Mouse (Mus musculus) urinary bladder, postnatal 25 days (tissue): ENCODE measurements at regions not wholly inside any gene's neighbourhood (a gene's known extent, or its start where the extent isn't known, plus 50 kb on each side); places are given as distances from the start of the nearest gene placed in this dataset.
"Not testable (repeated sequence)": the region's sequence is repeated elsewhere in the genome, so short reads cannot be mapped to it uniquely, and the experiment has no call there.

Experiments used
- DNase-seq: peaks from one replicate; pipeline ENCODE4 v3.0.0; 2022; ENCODE audit warnings: low spot score

GRCm38 (mm10) chr12:3188734-3189275, 121.0 kb downstream of the Rab10 start:
- DNase-seq, result not testable (repeated sequence)

GRCm38 (mm10) chr12:3188137-3188536, 121.6 kb downstream of the Rab10 start:
- no peak for DNase-seq

DNA sequence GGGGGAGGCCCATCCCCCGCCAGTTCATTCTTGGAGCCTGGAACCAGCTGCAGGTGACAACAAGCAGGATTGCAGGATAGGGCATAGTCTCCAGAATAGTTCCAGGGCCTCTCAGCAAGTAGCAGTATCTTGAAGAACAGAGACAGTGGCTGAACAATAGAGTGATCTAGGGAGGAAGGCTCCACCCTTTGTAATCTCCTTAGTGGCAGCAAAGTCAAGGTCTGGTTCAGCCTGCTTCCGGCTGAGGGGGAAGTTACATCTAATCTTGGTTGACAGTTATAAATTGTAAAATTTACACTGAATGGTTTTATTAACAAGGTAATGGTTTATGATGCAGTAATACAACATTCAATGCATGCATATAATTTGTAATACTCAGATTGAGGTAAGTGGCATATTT, 136.4 kb downstream of the Rab10 start:
- no peak for DNase-seq

DNA sequence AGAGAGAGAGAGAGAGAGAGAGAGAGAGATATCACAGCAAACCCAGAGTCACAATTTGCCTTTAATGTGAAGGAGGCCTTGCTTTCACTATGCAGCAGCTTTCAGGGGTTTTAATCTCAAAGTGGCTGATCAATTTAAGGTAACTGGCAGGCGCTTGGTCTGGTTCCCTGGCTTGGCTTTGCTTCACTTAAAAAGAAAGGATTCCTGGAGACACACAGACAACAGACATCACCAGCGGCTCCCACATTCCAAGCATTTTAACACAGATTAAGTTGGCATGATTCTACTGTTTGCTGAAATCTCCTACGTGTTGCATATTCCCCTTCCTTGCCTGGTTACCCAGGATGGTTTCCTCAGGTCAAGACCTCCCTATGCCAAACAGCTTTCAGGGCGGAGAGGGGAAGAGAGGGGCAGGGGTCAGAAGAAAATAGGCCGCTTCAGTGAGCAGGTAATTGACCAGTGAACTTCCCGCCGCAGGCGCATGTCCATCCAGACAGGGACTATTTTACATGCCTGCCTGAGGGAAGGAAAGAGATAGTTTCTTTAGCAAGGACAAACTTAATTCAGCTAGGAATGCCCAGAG, 140.0 kb downstream of the Rab10 start:
- DNase-seq, result not testable (repeated sequence)

GRCm38 (mm10) chr12:3161666-3162065, 148.1 kb downstream of the Rab10 start:
- DNase-seq, result not testable (repeated sequence)

DNA sequence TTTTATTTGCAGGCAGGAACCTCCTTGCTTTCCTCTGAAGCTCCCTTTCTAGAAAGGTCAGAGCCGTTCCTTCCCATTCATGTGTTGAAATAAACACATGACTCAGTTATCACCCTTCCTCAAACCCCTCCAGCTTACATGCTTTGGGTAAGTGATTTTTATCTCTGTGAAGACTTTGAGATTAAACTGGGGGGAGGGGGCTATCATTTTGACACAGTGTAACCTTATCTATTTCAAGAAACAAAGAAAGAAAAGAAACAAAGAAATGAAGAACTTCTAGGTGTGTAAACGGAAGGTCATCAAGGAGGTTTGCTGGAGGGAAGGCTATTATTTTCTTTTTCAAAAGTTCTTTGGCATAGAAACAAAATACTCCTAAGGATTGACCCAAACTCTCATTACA, 151.0 kb downstream of the Rab10 start:
- DNase-seq, result not testable (repeated sequence)

- DNase-seq, result not testable (repeated sequence)
Observed at GRCm38 (mm10) chr12:3153705-3154104, 156.1 kb downstream of the Rab10 start.

- DNase-seq, result not testable (repeated sequence)
Observed at GRCm38 (mm10) chr12:3132553-3132952, 177.2 kb downstream of the Rab10 start.

- DNase-seq, result not testable (repeated sequence)
Observed at GRCm38 (mm10) chr12:3131149-3131751, 178.5 kb downstream of the Rab10 start.

DNA sequence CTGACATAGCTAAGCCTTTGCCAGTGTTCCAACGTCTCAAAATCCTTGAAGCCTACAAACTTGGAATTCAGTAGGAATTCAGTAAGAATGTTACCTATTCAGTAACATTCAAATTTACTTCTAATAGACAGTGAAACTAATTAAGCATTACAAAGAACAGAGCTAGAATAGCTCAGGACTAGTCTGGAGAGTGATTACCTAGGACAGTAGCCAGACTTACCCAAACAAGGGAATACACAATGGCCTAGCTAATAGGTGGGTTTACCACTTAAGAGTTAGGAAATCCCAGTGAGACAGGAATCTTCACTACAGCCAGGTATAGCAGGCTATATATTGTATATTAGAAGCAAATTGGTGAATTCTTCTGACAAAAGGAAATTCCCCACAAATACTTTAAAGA, 182.4 kb downstream of the Rab10 start:
- not testable (repeated sequence) for DNase-seq

GRCm38 (mm10) chr12:3124036-3124435, 185.7 kb downstream of the Rab10 start:
- DNase-seq, result no peak

DNA sequence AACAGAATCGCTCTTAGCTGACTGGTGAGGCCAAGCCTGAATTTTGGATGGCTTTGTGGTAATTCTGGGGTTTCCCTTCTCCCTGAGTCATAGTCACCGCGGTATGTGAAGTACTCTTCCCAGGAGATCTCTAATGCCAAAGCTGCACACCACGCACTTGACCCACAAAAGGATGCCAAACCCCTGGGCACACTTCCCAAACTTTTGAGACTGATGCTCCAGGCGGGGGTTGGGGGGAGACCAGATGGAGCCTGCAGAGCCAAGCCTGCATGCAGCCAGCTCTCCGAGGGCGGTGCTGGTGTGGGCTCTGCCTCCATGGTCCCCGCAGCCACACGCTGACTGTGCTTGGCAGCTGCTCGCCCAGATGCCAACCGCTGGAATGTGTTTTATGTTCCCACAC, 199.2 kb downstream of the Rab10 start:
- not testable (repeated sequence) for DNase-seq

DNA sequence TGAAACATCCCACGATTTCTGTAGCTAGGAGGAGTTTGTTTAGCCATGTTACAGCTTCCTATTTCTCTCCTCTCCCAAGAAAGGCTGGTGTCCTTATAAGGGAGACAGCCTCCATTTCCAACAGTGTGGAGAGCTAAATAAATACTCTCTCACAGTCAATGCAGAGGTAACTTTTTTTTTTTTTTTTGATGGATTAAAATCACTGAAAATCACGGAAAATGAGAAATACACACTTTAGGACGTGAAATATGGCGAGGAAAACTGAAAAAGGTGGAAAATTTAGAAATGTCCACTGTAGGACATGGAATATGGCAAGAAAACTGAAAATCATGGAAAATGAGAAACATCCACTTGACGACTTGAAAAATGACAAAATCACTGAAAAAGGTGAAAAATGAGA, 200.1 kb downstream of the Rab10 start:
- peak; percentile 18 for DNase-seq

DNA sequence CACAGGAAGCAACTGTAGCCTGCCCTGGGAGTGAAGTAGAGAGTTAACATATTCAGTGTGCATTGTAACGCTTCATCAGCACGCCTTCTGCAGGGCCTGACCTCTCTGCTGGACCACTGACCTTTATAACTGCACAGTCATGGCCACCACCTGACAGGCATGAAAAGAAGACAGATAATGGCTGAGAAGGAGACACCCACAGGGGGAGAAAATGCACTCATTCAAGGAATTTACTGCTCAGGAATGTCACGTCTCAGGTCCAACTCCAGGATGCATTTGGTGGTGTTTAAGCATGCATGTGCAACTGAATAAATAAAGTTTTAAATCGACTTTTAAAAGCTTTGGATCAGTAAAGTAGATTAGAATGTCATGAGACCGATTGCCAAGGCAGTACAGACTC, 207.8 kb downstream of the Rab10 start:
- not testable (repeated sequence) for DNase-seq

GRCm38 (mm10) chr12:3098175-3098574, 211.6 kb downstream of the Rab10 start:
- DNase-seq, result peak; percentile 10

GRCm38 (mm10) chr12:3094509-3094908, 215.3 kb downstream of the Rab10 start:
- DNase-seq, result no peak

GRCm38 (mm10) chr12:3092974-3093373, 216.8 kb downstream of the Rab10 start:
- DNase-seq, result not testable (repeated sequence)

GRCm38 (mm10) chr12:3049546-3049945, 260.2 kb downstream of the Rab10 start:
- not testable (repeated sequence) for DNase-seq

DNA sequence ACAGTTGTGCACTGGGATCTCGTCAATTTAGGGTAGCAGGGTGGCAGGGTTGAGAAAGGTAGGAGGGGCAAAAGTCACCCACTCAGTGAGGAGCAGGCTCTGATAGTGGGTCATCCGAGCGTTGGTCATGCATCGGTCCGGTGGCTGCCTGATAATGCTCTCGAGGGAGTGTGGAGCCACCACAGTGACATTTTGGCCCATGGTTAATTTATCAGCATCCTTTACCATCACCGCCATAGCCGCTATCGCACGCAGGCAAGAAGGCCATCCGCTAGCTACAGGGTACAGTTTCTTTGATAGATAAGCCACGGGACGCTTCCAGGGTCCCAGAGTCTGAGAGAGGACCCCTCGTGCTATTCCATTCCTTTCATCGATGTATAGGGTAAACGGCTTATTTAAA, 291.3 kb downstream of the Rab10 start:
- DNase-seq, result not testable (repeated sequence)

DNA sequence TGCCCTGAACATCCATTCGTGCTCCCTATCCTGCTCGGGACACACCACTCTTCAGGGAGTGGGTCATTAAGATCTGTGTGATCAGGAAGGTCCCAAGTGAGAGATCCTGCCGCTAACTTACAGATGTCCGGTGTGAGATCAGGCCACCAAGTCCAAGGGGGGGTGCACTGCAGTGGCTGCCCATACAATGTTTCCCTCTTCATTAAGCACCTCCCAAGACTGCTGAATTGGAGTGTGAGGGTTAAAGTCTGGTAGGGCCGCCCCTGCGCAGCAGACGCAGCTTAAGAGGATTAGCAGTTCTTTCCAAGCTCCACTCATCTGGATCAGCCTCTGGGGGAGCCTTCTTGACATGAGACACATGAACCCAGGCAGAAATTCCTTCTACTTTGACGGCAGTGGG, 293.0 kb downstream of the Rab10 start:
- not testable (repeated sequence) for DNase-seq
